Mouse (Mus musculus): Measurements from ENCODE around the gene Hoga1.

- no peak for TF ChIP-seq CHD2 (IDR thresholded peaks at IDR 0.05; ENCODE audit: low read depth, low read length)
- TF ChIP-seq ZNF384 (IDR thresholded peaks at IDR 0.05; ENCODE audit: low read depth, low read length): no peak
- TF ChIP-seq MAFK (IDR thresholded peaks at IDR 0.05; ENCODE audit: insufficient read depth, low read depth, low read length): no peak
These were observed 19.3 kb upstream of the Hoga1 start for GRCm38 (mm10) chr19:42026158-42026557.
